Mouse (Mus musculus) retina, postnatal 1 day (tissue): Measurements from ENCODE around the gene Slc6a2.

ENCODE experiments used
- DNase-seq: peaks from one replicate; pipeline ENCODE4 v3.0.0-alpha.2; 2012

Slc6a2 gene

GRCm38 (mm10) chr8:93040256-93040655 is 80.4 kb downstream of the Slc6a2 start:
- no peak for DNase-seq

DNA sequence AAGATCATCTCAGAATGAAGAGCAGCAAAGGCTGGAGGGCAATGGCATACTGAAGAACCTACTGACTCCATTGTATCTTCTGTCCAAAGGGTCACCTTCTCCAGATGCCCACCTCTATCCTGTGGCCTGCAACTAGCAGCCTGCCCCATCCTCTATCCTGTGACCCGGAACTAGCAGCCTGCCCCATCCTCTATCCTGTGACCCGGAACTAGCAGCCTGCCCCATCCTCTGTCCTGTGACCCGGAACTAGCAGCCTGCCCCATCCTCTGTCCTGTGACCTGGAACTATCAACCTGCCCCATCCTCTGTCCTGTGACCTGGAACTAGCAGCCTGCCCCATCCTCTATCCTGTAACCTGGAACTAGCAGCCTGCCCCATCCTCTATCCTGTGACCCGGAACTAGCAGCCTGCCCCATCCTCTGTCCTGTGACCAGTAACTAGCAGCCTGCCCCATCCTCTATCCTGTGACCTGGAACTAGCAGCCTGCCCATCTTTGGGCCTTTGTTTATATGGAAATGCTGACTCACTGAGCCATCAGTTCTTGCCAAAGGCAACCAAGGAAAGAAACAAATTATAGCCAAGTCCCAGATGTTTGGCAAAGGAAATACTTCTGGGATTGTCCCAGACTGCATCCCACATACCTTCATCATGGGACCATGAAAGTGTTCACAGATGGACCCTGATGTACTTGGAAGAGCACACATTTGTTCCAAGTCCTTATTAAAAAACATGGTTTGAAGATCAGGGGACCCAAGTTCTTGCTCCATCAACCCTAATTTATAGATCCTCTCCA is 81.1 kb downstream of the Slc6a2 start:
- DNase-seq = no peak

- no peak for DNase-seq
Observed at GRCm38 (mm10) chr8:93043083-93043482, 83.2 kb downstream of the Slc6a2 start.

GRCm38 (mm10) chr8:93048092-93048491 is 88.2 kb downstream of the Slc6a2 start, which contains the start of gene Ces1a:
Gene Ces1a (minus strand): TSS chr8:93048192.
- DNase-seq = no peak

- DNase-seq = no peak
Observed at GRCm38 (mm10) chr8:93048510-93049416, 88.9 kb downstream of the Slc6a2 start.
